Mouse (Mus musculus) heart, adult 2 months (tissue): ENCODE results near the gene Asnsd1. TPM values are rescaled to one million over a fixed set of nuclear protein-coding genes. Genes with fewer than 3 reads are reported as not detected.
"Not testable (repeated sequence)": the region's sequence is repeated elsewhere in the genome, so short reads cannot be mapped to it uniquely, and the experiment has no call there.

ENCODE experiments used
- DNase-seq, 2 experiments: peaks; one replicate each; pipeline ENCODE4 v3.0.0; 2021
- H3K27ac ChIP-seq: fragments of 200-600 bp; 2 replicates; pipeline ENCODE4 v1.8.1; 2022
- H3K27me3 ChIP-seq: fragments of 200-500 bp; 2 replicates; pipeline ENCODE4 v1.6.1; 2012; ENCODE audit warnings: mild to moderate bottlenecking, low read length, inconsistent platforms, mixed read lengths; ENCODE audit not compliant: control insufficient read depth, insufficient read depth
- H3K36me3 ChIP-seq: fragments of 200-500 bp; 2 replicates; pipeline ENCODE4 v1.6.1; 2012; ENCODE audit warnings: low read length, inconsistent platforms; ENCODE audit not compliant: control insufficient read depth, insufficient read depth
- H3K4me1 ChIP-seq: fragments of 200-500 bp; 2 replicates; pipeline ENCODE4 v1.6.1; 2011; ENCODE audit warnings: low read length; ENCODE audit not compliant: control insufficient read depth, insufficient read depth
- H3K4me3 ChIP-seq: fragments of 200-600 bp; 2 replicates; pipeline ENCODE4 v1.8.1; 2022
- H3K79me2 ChIP-seq: fragments of 200-500 bp; replicated peaks from 2 replicates; pipeline ENCODE4 v1.6.1; 2012; ENCODE audit warnings: mild to moderate bottlenecking, inconsistent platforms, low read length, moderate library complexity, mixed read lengths; ENCODE audit not compliant: control insufficient read depth, insufficient read depth
- H3K9ac ChIP-seq: fragments of 200-500 bp; 2 replicates; pipeline ENCODE4 v1.6.1; 2012; ENCODE audit warnings: low read depth, mild to moderate bottlenecking, control low read depth, inconsistent platforms, low read length, mixed read lengths
- CTCF ChIP-seq: fragments of 200-600 bp; IDR thresholded peaks from 2 replicates; pipeline ENCODE4 v1.8.1; 2022; ENCODE audit warnings: antibody characterized with exemption, mild to moderate bottlenecking, moderate library complexity
- EP300 ChIP-seq: fragments of 200-500 bp; IDR thresholded peaks from 2 replicates; pipeline ENCODE4 v1.6.1; 2011; ENCODE audit warnings: low read depth, low read length, control low read depth; ENCODE audit not compliant: insufficient read depth
- POLR2A ChIP-seq: fragments of 200-500 bp; IDR thresholded peaks from 2 replicates; pipeline ENCODE4 v1.6.1; 2011; ENCODE audit warnings: mild to moderate bottlenecking, low read depth, low read length, control low read depth; ENCODE audit not compliant: insufficient read depth
- WGBS: fragments of 180-500 bp; shearing (Covaris S2); methylation state at CpG from one replicate; pipeline ENCODE4 v1.1.7; 2018; 5-methylcytosine and 5-hydroxymethylcytosine counted together
- intact Hi-C: fragments of 180-260 bp; cut with DNase I; formaldehyde crosslinking; loops from one replicate; pipeline ENCODE4 v1.15.1; 2025
- polyA plus RNA-seq: library from polyadenylated mRNA; depleted of rRNA; stranded (reverse); fragments of >200 nt; gene quantifications from 2 replicates; pipeline ENCODE4 v1.2.3, GENCODE M21; 2012
- total RNA-seq, 2 experiments: library from RNA; stranded (reverse); gene quantifications; 2 replicates each; pipeline ENCODE4 v1.2.3; 2021

Gene Asnsd1
- total and polyA plus RNA-seq, 3 experiments = 14.3 to 64.7 (median 56.4) TPM

GRCm38 (mm10) chr1:53358988-53359387, 6.4 kb upstream of the Asnsd1 start:
- no peak for DNase-seq
- Histone ChIP-seq H3K4me1 (no peaks in the 10 kb centered on the region), H3K36me3 (no peaks in the 10 kb centered on the region), H3K4me3 (no peak overlapping the region), H3K9ac (no peak overlapping the region), H3K27ac (no peak overlapping the region), H3K27me3 (no peaks in the 10 kb centered on the region), H3K79me2 (no peaks in the 10 kb centered on the region)
- intact Hi-C loops = loop anchor here (10.0 kb wide), 1 partner anchor 714 kb away; no protein-coding TSS in a partner anchor
- TF ChIP-seq EP300 (no peak), POLR2A (no peak), CTCF (no peak)

- TF ChIP-seq CTCF (no peak), EP300 (no peak), POLR2A (no peak)
- H3K79me2 ChIP-seq = no peaks in the 10 kb centered on the region
These were observed 11.5 kb downstream of the Asnsd1 start for GRCm38 (mm10) chr1:53341071-53341470.

GRCm38 (mm10) chr1:53337403-53337802, 15.1 kb downstream of the Asnsd1 start:
- H3K9ac ChIP-seq, H3K27me3 ChIP-seq, H3K79me2 ChIP-seq, intact Hi-C loops, DNase-seq, H3K27ac ChIP-seq, H3K4me3 ChIP-seq, H3K4me1 ChIP-seq, H3K36me3 ChIP-seq: not testable (repeated sequence)
- WGBS = 69% methylated on average over 2 of the region's 2 CpGs

More at GRCm38 (mm10) chr1:53341071-53341470, 11.5 kb downstream of the Asnsd1 start:
- intact Hi-C loops = no loop called here
- Histone ChIP-seq H3K4me3 (no peak overlapping the region), H3K36me3 (peaks cover under 1% of the 10 kb centered on the region; the same call in 1 of the 2 replicates), H3K4me1 (no peaks in the 10 kb centered on the region), H3K27me3 (no peaks in the 10 kb centered on the region), H3K27ac (no peak overlapping the region), H3K9ac (no peak overlapping the region)
- no peak for DNase-seq
- WGBS = 99% methylated on average over 2 of the region's 2 CpGs

- H3K36me3 ChIP-seq = no peaks in the 10 kb centered on the region
- no peak overlapping the region for H3K27ac ChIP-seq
- no peaks in the 10 kb centered on the region for H3K4me1 ChIP-seq
- no peak for TF ChIP-seq CTCF
- H3K79me2 ChIP-seq = no peaks in the 10 kb centered on the region
- no peaks in the 10 kb centered on the region for H3K27me3 ChIP-seq
- no peak overlapping the region for H3K9ac ChIP-seq
- no peak overlapping the region for H3K4me3 ChIP-seq
- no peak for DNase-seq
- intact Hi-C loops = no loop called here
These were observed 17.1 kb downstream of the Asnsd1 start for GRCm38 (mm10) chr1:53335465-53335864.

- intact Hi-C loops, H3K27me3 ChIP-seq, DNase-seq, H3K36me3 ChIP-seq, H3K4me1 ChIP-seq, H3K9ac ChIP-seq, H3K4me3 ChIP-seq, H3K79me2 ChIP-seq, H3K27ac ChIP-seq: not testable (repeated sequence)
- WGBS = 36% methylated on average over 5 of the region's 5 CpGs
These were observed 19.0 kb downstream of the Asnsd1 start for GRCm38 (mm10) chr1:53333527-53333926.

- no peak overlapping the region for H3K27ac ChIP-seq
- H3K79me2 ChIP-seq = no peaks in the 10 kb centered on the region
- no peak overlapping the region for H3K4me3 ChIP-seq
- TF ChIP-seq CTCF = no peak
- TF ChIP-seq EP300 = no peak
- no peak for TF ChIP-seq POLR2A
- intact Hi-C loops = no loop called here
- no peak for DNase-seq
- 64% methylated on average over 5 of the region's 5 CpGs for WGBS
- H3K4me1 ChIP-seq = no peaks in the 10 kb centered on the region
- H3K9ac ChIP-seq = no peak overlapping the region
- peaks cover 2% of the 10 kb centered on the region; the same call in 1 of the 2 replicates for H3K36me3 ChIP-seq
- no peaks in the 10 kb centered on the region for H3K27me3 ChIP-seq
These were observed 27.6 kb downstream of the Asnsd1 start for GRCm38 (mm10) chr1:53324827-53325494.

- Histone ChIP-seq H3K4me1 (no peaks in the 10 kb centered on the region), H3K36me3 (peaks cover 2% of the 10 kb centered on the region; the same call in 1 of the 2 replicates), H3K9ac (no peak overlapping the region), H3K27ac (no peak overlapping the region), H3K79me2 (no peaks in the 10 kb centered on the region), H3K27me3 (no peaks in the 10 kb centered on the region), H3K4me3 (no peak overlapping the region)
- intact Hi-C loops = no loop called here
- WGBS = 100% methylated on average over 1 of the region's 1 CpGs
- TF ChIP-seq CTCF = no peak
- TF ChIP-seq POLR2A = no peak
- no peak for TF ChIP-seq EP300
- DNase-seq = no peak
These were observed 28.3 kb downstream of the Asnsd1 start for GRCm38 (mm10) chr1:53324277-53324676.
